Mouse (Mus musculus) activated CD4-positive, CD25-positive, alpha-beta regulatory T cell, adult 4 months (primary cell): ENCODE measurements around the gene Capn10. TPM values are rescaled to one million over a fixed set of nuclear protein-coding genes. Genes with fewer than 3 reads are reported as not detected.
"Not testable (repeated sequence)": the region's sequence is repeated elsewhere in the genome, so short reads cannot be mapped to it uniquely, and the experiment has no call there.

ENCODE experiments used
- ATAC-seq: one replicate; pipeline ENCODE4 v1.8.0; 2017
- polyA plus RNA-seq, 2 experiments: library from polyadenylated mRNA; unstranded; fragments of 100-300 nt; shearing (Covaris generic); gene quantifications; one replicate each; pipeline ENCODE4 v1.2.1; 2017

The Capn10 gene
- polyA plus RNA-seq, 2 experiments from 2014 or later: 4.0 to 8.0 TPM

- no peak for ATAC-seq
Measured at GRCm38 (mm10) chr1:92919775-92920174, 14.4 kb upstream of the Capn10 start.

- ATAC-seq: no peak
Measured at GRCm38 (mm10) chr1:92920474-92921200, 13.5 kb upstream of the Capn10 start.

DNA sequence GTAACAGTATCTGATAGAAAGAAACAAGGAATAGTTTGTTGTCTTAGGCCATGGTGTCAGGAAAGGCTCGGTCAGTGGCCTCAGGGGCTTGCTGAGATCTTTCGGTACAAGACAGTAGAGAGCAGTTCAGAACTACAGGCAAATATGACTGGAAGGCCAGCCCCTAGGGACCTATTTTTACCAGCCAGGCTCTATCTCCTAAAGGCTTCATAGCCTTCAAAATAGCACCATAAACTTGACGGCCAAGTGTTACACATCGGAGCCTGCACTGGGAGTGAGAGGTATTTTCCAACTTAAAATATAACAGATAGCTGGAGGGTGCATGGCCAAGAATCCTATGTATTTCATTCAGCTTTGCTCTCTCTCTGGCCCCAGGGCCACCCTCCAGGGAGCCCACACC, 12.7 kb upstream of the Capn10 start:
- ATAC-seq: no peak

DNA sequence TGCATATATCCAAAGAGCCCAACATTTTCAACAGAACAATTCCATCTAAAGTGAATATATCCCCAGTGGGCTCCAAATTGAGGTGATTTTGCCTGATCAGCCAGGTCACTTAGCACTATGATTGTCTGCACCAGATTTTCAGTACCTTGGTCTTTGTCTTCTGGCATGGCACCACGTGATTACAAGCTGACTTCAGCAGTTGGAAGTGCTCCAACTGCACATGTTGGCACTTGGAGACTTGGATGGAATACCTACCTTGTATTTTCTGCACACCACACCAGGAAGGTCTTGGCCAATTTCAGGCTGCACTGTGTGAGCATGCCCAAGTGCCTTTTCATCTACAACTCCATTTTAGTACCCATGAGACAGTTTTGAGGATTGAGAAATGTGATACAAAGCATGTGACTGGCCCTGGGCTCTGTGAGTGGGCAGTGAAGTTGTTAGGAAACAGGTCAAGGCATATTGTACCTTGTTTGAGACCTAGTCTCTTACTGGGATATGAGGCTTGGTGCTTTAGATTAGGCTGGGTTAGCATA, 3.9 kb upstream of the Capn10 start:
- no peak for ATAC-seq

- ATAC-seq: no peak
Measured at GRCm38 (mm10) chr1:92933611-92934010, 565 bp upstream of the Capn10 start.

GRCm38 (mm10) chr1:92935054-92935962, 1.1 kb downstream of the Capn10 start:
- no peak for ATAC-seq

GRCm38 (mm10) chr1:92935977-92936376, 1.8 kb downstream of the Capn10 start:
- no peak for ATAC-seq

DNA sequence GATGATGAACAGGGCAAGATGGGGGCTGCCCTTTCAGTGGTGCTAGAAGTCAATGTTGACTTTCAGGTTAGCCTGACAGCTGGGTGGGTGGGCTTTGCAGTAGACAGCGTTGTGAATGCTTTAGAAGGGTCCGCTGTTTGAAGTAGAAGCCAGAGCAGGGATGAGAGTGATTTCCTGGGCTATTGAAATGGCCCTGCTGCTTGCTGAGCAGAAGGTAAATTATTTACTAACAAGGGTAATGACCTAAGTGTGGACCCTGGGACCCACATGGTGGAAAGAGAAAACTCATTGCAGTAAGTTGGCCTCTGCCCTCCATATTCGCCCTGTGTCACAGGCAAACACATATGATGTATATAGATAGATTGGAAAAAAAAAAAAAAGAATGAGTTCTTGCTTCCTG, 2.3 kb downstream of the Capn10 start:
- ATAC-seq: no peak

GRCm38 (mm10) chr1:92937797-92938196, 3.6 kb downstream of the Capn10 start:
- no peak for ATAC-seq

- ATAC-seq: no peak
Measured at GRCm38 (mm10) chr1:92939746-92940145, 5.6 kb downstream of the Capn10 start.

DNA sequence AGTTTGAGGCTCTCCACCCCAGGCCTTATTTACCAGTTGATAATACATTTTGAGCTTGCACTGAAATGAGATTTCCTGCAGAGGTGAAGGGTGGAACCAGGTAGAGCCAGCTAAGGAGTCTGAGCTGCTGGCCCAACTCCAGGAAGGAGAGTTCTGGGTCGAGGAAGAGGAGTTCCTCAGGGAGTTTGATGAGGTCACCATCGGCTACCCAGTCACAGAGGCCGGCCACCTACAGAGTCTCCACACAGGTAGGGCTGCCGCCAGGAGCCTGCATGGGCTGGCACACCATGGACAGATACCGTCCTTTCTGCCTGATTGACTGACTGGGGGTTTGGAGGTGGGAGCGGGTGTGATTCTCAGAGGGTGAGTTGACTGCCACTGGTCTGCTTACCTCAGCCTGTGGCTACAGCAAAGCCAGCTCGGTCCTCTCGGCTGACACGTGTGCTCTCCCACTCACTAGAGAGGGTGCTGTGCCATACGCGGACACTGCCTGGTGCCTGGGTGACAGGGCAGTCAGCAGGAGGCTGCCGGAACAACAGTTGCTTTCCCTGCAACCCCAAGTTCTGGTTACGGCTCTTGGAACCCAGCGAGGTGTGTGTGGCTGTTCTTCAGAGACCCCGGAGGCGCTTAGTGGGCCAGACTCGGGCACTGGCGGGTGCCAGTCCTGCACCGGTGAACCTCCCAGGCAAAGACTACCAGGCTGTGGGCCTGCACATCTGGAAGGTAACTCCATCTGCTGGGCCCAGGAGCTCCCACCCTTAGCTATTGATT, 9.2 kb downstream of the Capn10 start:
- ATAC-seq: no peak

DNA sequence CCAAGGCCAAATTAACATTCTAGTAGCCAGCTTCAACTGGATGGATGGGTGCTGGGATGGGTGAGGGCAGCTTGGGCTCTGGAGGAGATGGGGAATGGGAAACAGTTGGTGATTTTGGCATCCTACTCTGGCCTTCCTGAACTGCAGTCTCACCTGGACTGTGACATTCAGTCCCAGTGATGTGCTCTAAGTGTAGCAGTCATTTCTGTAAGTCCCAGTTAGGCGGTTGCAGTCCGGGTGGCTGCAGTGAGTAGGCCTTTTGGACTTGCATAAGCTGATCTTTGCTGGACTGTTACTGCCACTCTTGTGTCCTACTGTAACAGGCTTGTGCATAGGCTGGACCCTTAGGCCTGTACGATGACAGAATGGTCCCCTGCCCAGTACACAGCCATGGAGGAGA, 13.8 kb downstream of the Capn10 start:
- ATAC-seq: no peak

GRCm38 (mm10) chr1:92949426-92949825, 15.2 kb downstream of the Capn10 start:
- ATAC-seq: no peak

DNA sequence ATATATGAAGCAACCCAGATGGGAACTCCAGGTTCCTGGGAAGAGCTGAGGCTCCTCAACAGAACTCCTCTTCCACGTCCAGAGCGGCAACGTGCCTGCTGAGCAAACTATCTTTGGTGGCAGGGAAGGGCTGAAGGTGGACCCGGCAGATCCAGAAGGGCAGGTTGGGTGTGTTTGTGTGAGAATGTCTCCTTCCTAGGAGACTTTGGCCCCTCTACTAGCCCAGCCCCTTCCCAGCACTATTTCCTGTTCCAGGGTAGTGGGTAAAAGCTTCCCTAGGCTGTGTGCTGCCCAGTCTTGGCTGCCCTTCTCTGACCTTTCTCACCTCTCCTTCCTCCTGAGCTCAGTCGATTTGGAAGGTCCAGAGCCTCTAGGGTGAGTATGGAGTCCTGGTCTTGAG, 16.4 kb downstream of the Capn10 start, which contains the start of gene Gpr35:
TSS of gene Gpr35 (plus strand) at position 259 of the 400 bp plus-strand sequence.
- ATAC-seq: no peak

GRCm38 (mm10) chr1:92953641-92954040, 19.5 kb downstream of the Capn10 start:
- no peak for ATAC-seq

- peak; percentile 46 for ATAC-seq
Measured at GRCm38 (mm10) chr1:92956571-92957335, 22.6 kb downstream of the Capn10 start.

- ATAC-seq: no peak
Measured at GRCm38 (mm10) chr1:92958999-92959398, 24.8 kb downstream of the Capn10 start.

DNA sequence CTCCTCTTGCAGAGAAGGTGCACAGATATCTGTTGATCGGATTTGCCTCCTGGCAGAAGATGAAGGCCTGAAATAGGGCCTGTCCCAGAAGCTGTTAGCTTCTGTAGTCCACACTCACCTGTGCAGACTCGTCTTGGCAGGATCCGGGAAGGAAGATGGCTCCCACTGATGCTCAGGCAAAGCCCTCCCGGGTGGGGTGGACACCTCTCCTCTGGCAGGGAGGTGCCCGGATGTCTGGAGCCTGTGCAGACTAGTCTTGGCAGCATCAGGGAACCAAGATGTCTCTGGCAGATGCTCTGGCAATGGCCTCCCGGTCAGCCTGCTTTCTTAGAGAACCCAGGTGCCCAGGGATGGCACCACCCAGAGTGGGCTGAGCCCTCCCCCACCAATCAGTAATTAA, 36.6 kb downstream of the Capn10 start:
- ATAC-seq: not testable (repeated sequence)

DNA sequence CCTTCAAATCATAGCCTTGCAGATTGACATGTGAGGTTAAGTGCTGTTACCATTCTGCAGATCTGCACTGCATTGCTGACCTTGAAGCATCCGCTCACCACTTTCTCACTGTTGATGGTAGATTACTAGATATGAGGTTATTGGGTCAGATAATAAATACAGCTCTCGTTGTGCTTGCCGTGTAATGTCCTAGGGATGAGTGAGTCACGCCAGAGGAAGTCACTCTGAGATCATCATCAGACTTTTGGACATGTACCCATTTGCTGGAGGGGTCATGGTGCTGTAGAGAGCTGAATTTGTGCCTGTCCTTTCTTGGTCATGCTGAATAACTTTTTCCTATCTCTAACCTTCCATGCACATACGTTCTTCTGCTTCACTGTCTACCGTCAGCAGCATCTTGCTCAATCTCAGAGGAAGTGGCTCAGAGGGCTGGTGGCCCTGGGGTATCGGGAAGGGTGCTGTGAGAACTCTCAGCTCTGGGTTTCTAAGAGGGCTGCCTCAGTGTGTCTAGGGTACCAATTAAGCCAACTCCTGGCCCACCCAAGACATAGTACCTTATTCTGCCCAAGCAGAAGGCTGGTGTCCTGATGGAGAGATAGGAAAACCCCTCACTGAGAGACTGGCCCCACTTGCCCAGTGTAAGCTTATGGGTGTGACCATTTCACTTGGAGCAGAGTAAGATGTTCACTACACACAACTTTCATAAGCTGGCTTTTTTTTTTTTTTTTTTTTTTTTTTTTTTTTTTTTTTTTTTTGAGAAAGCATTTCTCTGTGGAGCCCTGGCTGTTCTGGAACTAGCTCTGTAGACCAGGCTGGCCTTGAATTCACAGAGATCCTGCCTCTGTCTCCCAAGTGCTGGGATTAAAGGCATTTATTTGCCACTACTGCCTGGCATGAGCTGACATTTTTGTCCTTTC, 38.0 kb downstream of the Capn10 start:
- no peak for ATAC-seq

GRCm38 (mm10) chr1:92972854-92973253, 38.7 kb downstream of the Capn10 start:
- no peak for ATAC-seq

DNA sequence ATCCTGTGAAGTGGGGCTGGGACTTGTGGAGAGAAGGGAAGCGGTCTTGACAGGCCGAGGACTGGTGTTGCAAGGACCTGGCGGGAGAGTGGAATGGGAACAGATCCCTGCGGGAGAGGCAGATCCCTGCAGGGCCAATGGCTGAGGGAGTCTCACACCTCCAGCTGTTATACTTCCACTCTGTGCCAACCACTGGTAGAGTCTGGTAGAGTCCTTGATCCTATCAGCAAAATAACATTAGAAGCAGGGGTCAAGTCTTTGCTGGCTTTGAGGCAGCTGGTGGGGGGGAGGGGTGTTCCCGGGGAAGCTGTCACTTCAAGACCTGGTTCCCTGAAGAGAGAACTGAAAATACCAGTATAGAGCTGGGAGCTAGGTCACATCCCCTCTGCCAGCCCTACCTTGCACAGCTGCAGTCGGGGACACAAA, 42.0 kb downstream of the Capn10 start:
- ATAC-seq: no peak
